Mouse (Mus musculus) thymus, adult 2 months (tissue): Measurements from ENCODE around the gene Sec23b. TPM values are rescaled to one million over a fixed set of nuclear protein-coding genes. Genes with fewer than 3 reads are reported as not detected.
A peak's percentile ranks its signal among the peaks of the same experiment; 100 is the strongest.

Experiments used
- DNase-seq: peaks from one replicate; pipeline ENCODE4 v3.0.0; 2021
- H3K27ac ChIP-seq: fragments of 200-500 bp; 2 replicates; pipeline ENCODE4 v1.5.1; 2012; ENCODE audit warnings: low read length, control low read depth; ENCODE audit not compliant: control insufficient read depth, insufficient read depth
- H3K27me3 ChIP-seq: fragments of 200-500 bp; 2 replicates; pipeline ENCODE4 v1.6.1; 2012; ENCODE audit warnings: mild to moderate bottlenecking, low read length, moderate library complexity, mixed read lengths; ENCODE audit not compliant: control insufficient read depth, insufficient read depth
- H3K36me3 ChIP-seq: fragments of 200-500 bp; 2 replicates; pipeline ENCODE4 v1.6.1; 2012; ENCODE audit warnings: mild to moderate bottlenecking, low read length, moderate library complexity; ENCODE audit not compliant: control insufficient read depth, insufficient read depth
- H3K4me1 ChIP-seq: fragments of 200-500 bp; replicated peaks from 2 replicates; pipeline ENCODE4 v1.6.1; 2012; ENCODE audit warnings: low read length; ENCODE audit not compliant: control insufficient read depth, insufficient read depth
- H3K4me3 ChIP-seq: fragments of 200-500 bp; 2 replicates; pipeline ENCODE4 v1.5.1; 2012; ENCODE audit warnings: mild to moderate bottlenecking, low read length, control low read depth, moderate library complexity; ENCODE audit not compliant: control insufficient read depth, insufficient read depth
- CTCF ChIP-seq: fragments of 200-500 bp; IDR thresholded peaks from 2 replicates; pipeline ENCODE4 v1.5.1; 2012; ENCODE audit warnings: mild to moderate bottlenecking, control low read depth, low read length, moderate library complexity, borderline replicate concordance; ENCODE audit not compliant: control insufficient read depth, poor library complexity, insufficient read depth; ENCODE audit errors: extremely low read depth
- POLR2A ChIP-seq: fragments of 200-500 bp; IDR thresholded peaks from 2 replicates; pipeline ENCODE4 v1.6.1; 2012; ENCODE audit warnings: mild to moderate bottlenecking, low read length, control low read depth, moderate library complexity; ENCODE audit not compliant: control insufficient read depth, poor library complexity, insufficient read depth; ENCODE audit errors: extremely low read depth
- WGBS: fragments of 180-500 bp; shearing (Covaris S2); methylation state at CpG from one replicate; pipeline ENCODE4 v1.1.7; 2018; 5-methylcytosine and 5-hydroxymethylcytosine counted together
- polyA plus RNA-seq: library from polyadenylated mRNA; depleted of rRNA; stranded (reverse); fragments of >200 nt; gene quantifications from 2 replicates; pipeline ENCODE4 v1.2.3, GENCODE M21; 2012

The Sec23b gene
- polyA plus RNA-seq, 1 experiment, result 56.7 TPM

- Histone ChIP-seq H3K4me1 (no peaks in the 10 kb centered on the region), H3K27me3 (no peaks in the 10 kb centered on the region), H3K36me3 (peaks cover 77% of the 10 kb centered on the region), H3K4me3 (no peak overlapping the region), H3K27ac (no peak overlapping the region)
- TF ChIP-seq POLR2A (no peak), CTCF (no peak)
- DNase-seq, result no peak
- 97% methylated on average over 7 of the region's 7 CpGs for WGBS
These were observed 18.9 kb upstream of the Sec23b start for GRCm38 (mm10) chr2:144537123-144537522.

GRCm38 (mm10) chr2:144541246-144541645 is 14.8 kb upstream of the Sec23b start:
- no peaks in the 10 kb centered on the region for H3K4me1 ChIP-seq
- no peaks in the 10 kb centered on the region for H3K27me3 ChIP-seq
- DNase-seq, result peak; percentile 10
- TF ChIP-seq POLR2A (no peak), CTCF (no peak)
- no peak overlapping the region for H3K4me3 ChIP-seq
- no peak overlapping the region for H3K27ac ChIP-seq
- peaks cover 44% of the 10 kb centered on the region for H3K36me3 ChIP-seq
- WGBS, result 91% methylated on average over 4 of the region's 4 CpGs

- H3K27ac ChIP-seq, result no peak overlapping the region
These were observed 12.4 kb upstream of the Sec23b start for GRCm38 (mm10) chr2:144543670-144544069.

GRCm38 (mm10) chr2:144544630-144545029 is 11.4 kb upstream of the Sec23b start:
- 93% methylated on average over 6 of the region's 6 CpGs for WGBS
- DNase-seq, result no peak
- Histone ChIP-seq H3K4me1 (no peaks in the 10 kb centered on the region), H3K36me3 (peaks cover 13% of the 10 kb centered on the region), H3K27ac (no peak overlapping the region), H3K4me3 (no peak overlapping the region), H3K27me3 (no peaks in the 10 kb centered on the region)
- TF ChIP-seq POLR2A, result no peak
- TF ChIP-seq CTCF, result no peak

More at GRCm38 (mm10) chr2:144543670-144544069, 12.4 kb upstream of the Sec23b start:
- Histone ChIP-seq H3K4me1 (no peaks in the 10 kb centered on the region), H3K36me3 (peaks cover 22% of the 10 kb centered on the region), H3K4me3 (no peak overlapping the region), H3K27me3 (no peaks in the 10 kb centered on the region)
- no peak for DNase-seq
- WGBS, result 94% methylated on average over 6 of the region's 6 CpGs
- TF ChIP-seq POLR2A, result no peak
- no peak for TF ChIP-seq CTCF

- Histone ChIP-seq H3K4me3 (no peak overlapping the region), H3K27me3 (no peaks in the 10 kb centered on the region), H3K27ac (no peak overlapping the region), H3K4me1 (no peaks in the 10 kb centered on the region), H3K36me3 (peaks cover 9% of the 10 kb centered on the region)
- TF ChIP-seq POLR2A (no peak), CTCF (no peak)
- WGBS, result over 99% methylated on average over 2 of the region's 2 CpGs
- no peak for DNase-seq
These were observed 11.0 kb upstream of the Sec23b start for GRCm38 (mm10) chr2:144545061-144545460.

- H3K27ac ChIP-seq, result no peak overlapping the region
- no peaks in the 10 kb centered on the region for H3K4me1 ChIP-seq
- no peak overlapping the region for H3K4me3 ChIP-seq
These were observed 10.5 kb upstream of the Sec23b start for GRCm38 (mm10) chr2:144545481-144545880.

GRCm38 (mm10) chr2:144547559-144547958 is 8.5 kb upstream of the Sec23b start:
- Histone ChIP-seq H3K36me3 (0 out of 2 replicates have a peak, but pooled peaks cover 4% of the 10 kb centered on the region), H3K27ac (no peak overlapping the region), H3K27me3 (no peaks in the 10 kb centered on the region), H3K4me1 (no peaks in the 10 kb centered on the region), H3K4me3 (no peak overlapping the region)
- TF ChIP-seq CTCF, result no peak
- no peak for TF ChIP-seq POLR2A
- WGBS, result 92% methylated on average over 4 of the region's 4 CpGs
- no peak for DNase-seq

More at GRCm38 (mm10) chr2:144545481-144545880, 10.5 kb upstream of the Sec23b start:
- WGBS, result 84% methylated on average over 1 of the region's 1 CpGs
- Histone ChIP-seq H3K27me3 (no peaks in the 10 kb centered on the region), H3K36me3 (peaks cover 7% of the 10 kb centered on the region; the same call in 1 of the 2 replicates)
- no peak for DNase-seq
- TF ChIP-seq CTCF, result no peak
- TF ChIP-seq POLR2A, result no peak
